Comparison of ENCODE assay signal across 19 mouse cellular contexts in the genomic region with DNA sequence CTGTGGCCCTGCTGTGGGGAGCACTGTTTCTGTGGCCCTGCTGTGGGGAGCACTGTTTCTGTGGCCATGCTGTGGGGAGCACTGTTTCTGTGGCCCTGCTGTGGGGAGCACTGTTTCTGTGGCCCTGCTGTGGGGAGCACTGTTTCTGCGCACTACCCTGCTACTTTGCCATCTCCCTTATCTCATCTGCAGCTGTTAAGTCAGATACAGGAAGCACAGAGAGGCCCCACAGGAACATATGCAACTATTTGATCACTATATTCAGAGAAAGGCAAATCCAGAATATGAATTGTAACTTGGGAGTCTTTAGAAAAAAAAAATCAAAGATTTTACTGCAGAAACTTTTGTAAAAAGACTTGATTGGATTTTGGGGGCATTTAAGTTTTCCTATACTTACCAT. TPM values are rescaled to one million over a fixed set of nuclear protein-coding genes. Genes with fewer than 3 reads are reported as not detected.
A peak's percentile ranks its signal among the peaks of the same experiment; 100 is the strongest.
DNase-seq lines count a peak whose midpoint lies in the region; ATAC-seq and TF ChIP-seq lines count a peak whose summit lies in the region.
"Had no signal": no experiment of that assay in that cellular context is flagged by ENCODE, and none has a peak within 500 bp of the region (broad histone marks: within the 10 kb centered on the region; RNA-seq: fewer than 3 reads in every experiment).

No protein-coding gene starts in this region.

- intact Hi-C loops in heart, adult 2 months (cut with DNase I), result no loop called here

- no peak for TF ChIP-seq POLR2A in heart, adult 2 months (IDR thresholded peaks at IDR 0.05; ENCODE audit: insufficient read depth, low read depth, low read length)

- no peaks in the 10 kb centered on the region for H3K27me3 ChIP-seq in heart, adult 2 months (ENCODE audit: control insufficient read depth, insufficient read depth, low read length)
- no peaks in the 10 kb centered on the region for H3K27me3 ChIP-seq in liver, embryonic 14.5 days (ENCODE audit: control insufficient read depth, insufficient read depth, low read length)
- H3K27me3 ChIP-seq: heart, embryonic 13.5 days; hindbrain, embryonic 15.5 days had no signal

- WGBS in heart, adult 2 months, result 66% methylated on average over 1 of the region's 1 CpGs
- WGBS in liver, embryonic 14.5 days (ENCODE audit: insufficient replicate concordance), result 33% methylated on average over 1 of the region's 1 CpGs

- TF ChIP-seq EP300 in heart, adult 2 months (IDR thresholded peaks at IDR 0.05; ENCODE audit: insufficient read depth, low read depth, low read length), result no peak
- TF ChIP-seq EP300 in liver, embryonic 14.5 days (IDR thresholded peaks at IDR 0.05; ENCODE audit: low read depth), result peak; percentile 76

- DNase-seq in heart, adult 11 months, result peak; percentile 41
- DNase-seq in heart, adult 2 months, result no peak
- DNase-seq in liver, embryonic 14.5 days (ENCODE audit: low read depth in 3 of 3, low spot score in 3 of 3), result peak in 1 of 3 experiments; percentile 45
- DNase-seq in cerebellum, adult 9-11 months, result no peak
- no peak for DNase-seq in layer of hippocampus, postnatal 10 days (ENCODE audit: low spot score in 2 of 2)
- DNase-seq: adrenal gland, adult 2 months; adrenal gland, postnatal 25 days; cerebellum, adult 11-12 months; cerebellum, adult 9-10 months; cerebellum, postnatal 36 days; heart, postnatal 36 days had no signal

- H3K9ac ChIP-seq in heart, adult 2 months (ENCODE audit: low read depth, low read length), result no peak overlapping the region
- no peak overlapping the region for H3K9ac ChIP-seq in liver, embryonic 14.5 days (replicated peaks)
- H3K9ac ChIP-seq: heart, embryonic 13.5 days; hindbrain, embryonic 15.5 days had no signal

- H3K79me2 ChIP-seq in heart, adult 2 months (replicated peaks; ENCODE audit: control insufficient read depth, insufficient read depth, low read length), result no peaks in the 10 kb centered on the region; the same call in 1 of the 2 replicates

- no peak overlapping the region for H3K4me3 ChIP-seq in heart, adult 2 months
- no peak overlapping the region for H3K4me3 ChIP-seq in liver, embryonic 14.5 days (ENCODE audit: insufficient read depth in 1 of 2, low read depth in 2 of 2, low read length in 2 of 2)
- H3K4me3 ChIP-seq: embryonic facial prominence, embryonic 10.5 days; forebrain, embryonic 10.5 days; heart, embryonic 13.5 days; hindbrain, embryonic 15.5 days had no signal

- 0 out of 2 replicates have a peak, but pooled peaks have one; percentile 39 for ATAC-seq in common myeloid progenitor, adult 5-6 weeks (replicated peaks; ENCODE audit: low read depth, poor library complexity, severe bottlenecking)
- peak; percentile 84 for ATAC-seq in liver, embryonic 14.5 days (ENCODE audit: insufficient read depth)
- ATAC-seq in megakaryocyte-erythroid progenitor cell, adult 5-6 weeks (replicated peaks; ENCODE audit: low FRiP score, low TSS enrichment, poor library complexity, severe bottlenecking), result 0 out of 2 replicates have a peak, but pooled peaks have one; percentile 56
- ATAC-seq in cerebellum, adult (ENCODE audit: insufficient number of reproducible peaks, low FRiP score, low TSS enrichment), result no peak
- ATAC-seq: forebrain, embryonic 14.5 days had no signal

- H3K9me3 ChIP-seq in liver, embryonic 14.5 days (ENCODE audit: control insufficient read depth, low read length), result no peaks in the 10 kb centered on the region
- H3K9me3 ChIP-seq: embryonic facial prominence, embryonic 10.5 days; forebrain, embryonic 10.5 days; heart, embryonic 13.5 days; hindbrain, embryonic 15.5 days had no signal

- H3K27ac ChIP-seq in heart, adult 2 months, result no peak overlapping the region
- H3K27ac ChIP-seq in liver, embryonic 14.5 days, result no peak overlapping the region
- H3K27ac ChIP-seq: embryonic facial prominence, embryonic 10.5 days; forebrain, embryonic 10.5 days; heart, embryonic 13.5 days; hindbrain, embryonic 15.5 days had no signal

- H3K4me2 ChIP-seq in liver, embryonic 14.5 days (ENCODE audit: low read depth), result peak overlapping the region; percentile 19
- H3K4me2 ChIP-seq: heart, embryonic 13.5 days; hindbrain, embryonic 15.5 days had no signal

- peaks cover 20% of the 10 kb centered on the region for H3K36me3 ChIP-seq in heart, adult 2 months (ENCODE audit: control insufficient read depth, insufficient read depth, low read length)
- H3K36me3 ChIP-seq in liver, embryonic 14.5 days (replicated peaks; ENCODE audit: control insufficient read depth, insufficient read depth, low read depth), result peaks cover 34% of the 10 kb centered on the region

- no peaks in the 10 kb centered on the region for H3K4me1 ChIP-seq in heart, adult 2 months (ENCODE audit: control insufficient read depth, insufficient read depth, low read length)
- peaks cover 5 to 10% of the 10 kb centered on the region in 2 experiments for H3K4me1 ChIP-seq in liver, embryonic 14.5 days (replicated peaks; ENCODE audit: control insufficient read depth in 2 of 2, insufficient read depth in 2 of 2, low read length in 1 of 2)
- H3K4me1 ChIP-seq: embryonic facial prominence, embryonic 10.5 days; forebrain, embryonic 10.5 days; heart, embryonic 13.5 days; hindbrain, embryonic 15.5 days had no signal

- no peak for TF ChIP-seq CTCF in heart, adult 2 months (IDR thresholded peaks at IDR 0.05)
- TF ChIP-seq CTCF in liver, embryonic 14.5 days (IDR thresholded peaks at IDR 0.05; ENCODE audit: low read depth), result no peak

RNA-seq across cellular contexts. Expression of gene Rcor3, which starts 22.5 kb away (rescaled TPM):
- 10 to 100 TPM; 26.3 to 35.0 TPM for total RNA-seq in heart, adult 2 months (2021)
- 38.3 and 39.7 TPM in 2 replicates for polyA plus RNA-seq in heart, adult 2 months (2012; rRNA removed)
- total RNA-seq in common myeloid progenitor, adult 5-6 weeks (2017), result 13.6 and 21.7 TPM in 2 replicates
- 7.1 and 9.1 TPM in 2 replicates for polyA plus RNA-seq in liver, embryonic 14.5 days (2012; rRNA removed)
- polyA plus RNA-seq in liver, embryonic 14.5 days (2014; fragmentation: Nextera tagmentation; extraction: Ambion mirVana), result 6.7 and 6.9 TPM in 2 replicates
- 26.1 and 35.9 TPM in 2 replicates for total RNA-seq in megakaryocyte-erythroid progenitor cell, adult 5-6 weeks (2014; fragmentation: Nextera tagmentation)
- 18.3 and 28.4 TPM in 2 replicates for total RNA-seq in megakaryocyte-erythroid progenitor cell, adult 5-6 weeks (2017)
- 10 to 100 TPM; 53.0 to 60.4 TPM for total RNA-seq in layer of hippocampus, postnatal 10 days (2021)

RNA-seq across cellular contexts. Expression of gene Traf5, which starts 23.0 kb away (rescaled TPM):
- total RNA-seq in heart, adult 2 months (2021), result 1 to 10 TPM; 3.9 to 4.3 TPM
- polyA plus RNA-seq in heart, adult 2 months (2012; rRNA removed), result 4.4 and 5.1 TPM in 2 replicates
- 6.5 and 11.3 TPM in 2 replicates for total RNA-seq in common myeloid progenitor, adult 5-6 weeks (2017)
- polyA plus RNA-seq in liver, embryonic 14.5 days (2012; rRNA removed), result 4.9 and 7.2 TPM in 2 replicates
- polyA plus RNA-seq in liver, embryonic 14.5 days (2014; fragmentation: Nextera tagmentation; extraction: Ambion mirVana), result 4.9 and 6.6 TPM in 2 replicates
- 3.8 and 8.5 TPM in 2 replicates for total RNA-seq in megakaryocyte-erythroid progenitor cell, adult 5-6 weeks (2014; fragmentation: Nextera tagmentation)
- 2.8 and 5.7 TPM in 2 replicates for total RNA-seq in megakaryocyte-erythroid progenitor cell, adult 5-6 weeks (2017)
- 1 to 10 TPM; 3.1 to 3.3 TPM for total RNA-seq in layer of hippocampus, postnatal 10 days (2021)
